Mouse (Mus musculus): ENCODE data around the gene Lpcat1.

GRCm38 (mm10) chr13:73493183-73493582 lies 26.2 kb downstream of the Lpcat1 start:
- TF ChIP-seq CTCF (IDR thresholded peaks at IDR 0.05; ENCODE audit: borderline replicate concordance, control insufficient read depth, extremely low read depth, insufficient read depth, low read length, poor library complexity) (no peak), POLR2A (IDR thresholded peaks at IDR 0.05; ENCODE audit: control insufficient read depth, extremely low read depth, insufficient read depth, low read length, poor library complexity) (no peak)
